Mouse (Mus musculus): ENCODE data around the gene Amph.

Gene Amph

DNA sequence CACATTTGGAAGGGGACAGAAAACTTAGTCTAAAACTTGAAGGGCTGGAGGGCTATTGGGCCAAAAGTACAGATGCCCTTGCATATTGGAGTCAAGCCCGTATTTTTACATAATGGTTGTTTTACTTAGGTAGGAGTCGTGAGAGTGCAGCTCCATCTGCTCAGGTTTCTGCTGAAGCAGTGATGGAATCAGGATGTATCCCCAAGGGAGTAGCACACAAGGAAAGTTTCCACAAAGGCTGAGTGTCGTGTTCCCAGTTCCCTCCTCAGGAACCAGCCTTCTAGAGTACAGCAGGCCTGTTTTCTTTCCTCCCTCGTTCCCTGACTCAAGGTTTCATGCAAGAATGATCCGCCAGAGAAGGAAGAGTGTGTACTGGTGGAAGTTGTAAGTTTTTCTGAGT lies 56.4 kb downstream of the Amph start:
- Histone ChIP-seq H3K4me3 (replicated peaks; ENCODE audit: low read length) (no peak overlapping the region), H3K4me1 (replicated peaks; ENCODE audit: low read depth, low read length) (no peaks in the 10 kb centered on the region), H3K9me3 (ENCODE audit: low read length) (peaks cover 50% of the 10 kb centered on the region), H3K27me3 (ENCODE audit: insufficient read depth, low read length) (no peaks in the 10 kb centered on the region), H3K36me3 (ENCODE audit: insufficient read depth, low read length) (no peaks in the 10 kb centered on the region)
- no peak for TF ChIP-seq CTCF (conservative IDR thresholded peaks at IDR 0.05; ENCODE audit: low read length)
- TF ChIP-seq POU5F1 (IDR thresholded peaks at IDR 0.05; ENCODE audit: borderline replicate concordance, low read length), result no peak

DNA sequence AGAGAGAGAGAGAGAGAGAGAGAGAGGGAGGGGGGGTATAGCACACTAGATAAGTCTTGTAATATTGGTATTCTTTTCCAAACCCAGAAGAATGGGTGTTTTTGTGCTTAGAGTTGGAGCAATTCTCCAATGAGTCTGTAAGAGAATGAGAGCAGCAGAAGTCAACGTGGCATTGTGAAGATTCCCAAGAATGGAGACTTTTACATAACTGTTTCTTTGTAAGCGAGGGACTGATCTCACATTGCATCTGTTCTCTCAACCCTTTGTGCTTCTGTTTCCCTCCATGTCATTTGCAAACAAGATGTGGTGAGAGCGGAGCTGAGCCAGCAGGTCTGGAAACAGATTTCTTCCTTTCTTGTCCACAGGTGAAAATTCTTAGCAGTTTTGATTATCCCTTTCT lies 60.4 kb downstream of the Amph start:
- H3K27me3 ChIP-seq (ENCODE audit: insufficient read depth, low read length), result no peaks in the 10 kb centered on the region
- TF ChIP-seq NANOG (IDR thresholded peaks at IDR 0.05; ENCODE audit: borderline replicate concordance, low read length) (no peak), CTCF (conservative IDR thresholded peaks at IDR 0.05; ENCODE audit: low read length) (no peak), POU5F1 (IDR thresholded peaks at IDR 0.05; ENCODE audit: borderline replicate concordance, low read length) (no peak)
- H3K36me3 ChIP-seq (ENCODE audit: insufficient read depth, low read length), result no peaks in the 10 kb centered on the region
- no peak overlapping the region for H3K4me3 ChIP-seq (replicated peaks; ENCODE audit: low read length)
- H3K9me3 ChIP-seq (ENCODE audit: low read length), result peaks cover 24% of the 10 kb centered on the region
- no peaks in the 10 kb centered on the region for H3K4me1 ChIP-seq (replicated peaks; ENCODE audit: low read depth, low read length)

DNA sequence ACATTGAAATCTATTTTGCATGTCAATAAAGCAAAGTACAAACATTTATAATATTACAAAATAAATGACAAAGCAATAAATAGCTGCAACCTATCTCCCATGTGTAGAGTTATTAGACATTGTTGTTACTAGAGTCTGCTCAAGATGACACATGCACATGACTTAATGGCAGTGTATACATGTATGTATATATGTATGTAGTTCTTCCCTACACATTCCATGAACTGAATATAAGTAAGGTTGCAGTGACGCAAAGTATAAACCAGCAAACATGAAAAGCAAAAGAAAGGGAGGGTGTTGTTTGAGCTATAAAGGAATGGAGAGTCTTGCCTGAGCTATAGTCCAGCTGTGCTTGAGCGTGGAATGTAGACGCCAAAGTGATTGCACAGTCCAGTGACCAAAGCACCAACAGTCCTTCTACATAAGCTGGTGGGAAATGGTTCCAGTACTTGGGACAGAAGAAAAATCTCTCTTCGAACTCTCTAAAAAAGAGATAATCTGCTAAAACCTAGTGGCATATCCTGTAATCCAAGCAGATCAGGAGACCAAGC lies 66.9 kb downstream of the Amph start:
- H3K4me1 ChIP-seq (replicated peaks; ENCODE audit: low read depth, low read length), result no peaks in the 10 kb centered on the region
- peaks cover 4% of the 10 kb centered on the region; the same call in 1 of the 2 replicates for H3K9me3 ChIP-seq (ENCODE audit: low read length)
- no peak overlapping the region for H3K4me3 ChIP-seq (replicated peaks; ENCODE audit: low read length)
- no peaks in the 10 kb centered on the region for H3K36me3 ChIP-seq (ENCODE audit: insufficient read depth, low read length)
- H3K27me3 ChIP-seq (ENCODE audit: insufficient read depth, low read length), result no peaks in the 10 kb centered on the region
- no peak for TF ChIP-seq NANOG (IDR thresholded peaks at IDR 0.05; ENCODE audit: borderline replicate concordance, low read length)
- no peak for TF ChIP-seq POU5F1 (IDR thresholded peaks at IDR 0.05; ENCODE audit: borderline replicate concordance, low read length)
- TF ChIP-seq CTCF (conservative IDR thresholded peaks at IDR 0.05; ENCODE audit: low read length), result no peak

- peaks cover 5% of the 10 kb centered on the region; the same call in 1 of the 2 replicates for H3K9me3 ChIP-seq (ENCODE audit: low read length)
- TF ChIP-seq CTCF (conservative IDR thresholded peaks at IDR 0.05; ENCODE audit: low read length) (no peak), NANOG (IDR thresholded peaks at IDR 0.05; ENCODE audit: borderline replicate concordance, low read length) (no peak), POU5F1 (IDR thresholded peaks at IDR 0.05; ENCODE audit: borderline replicate concordance, low read length) (no peak)
- no peak overlapping the region for H3K4me3 ChIP-seq (replicated peaks; ENCODE audit: low read length)
- H3K4me1 ChIP-seq (replicated peaks; ENCODE audit: low read depth, low read length), result no peaks in the 10 kb centered on the region
- H3K36me3 ChIP-seq (ENCODE audit: insufficient read depth, low read length), result no peaks in the 10 kb centered on the region
- no peaks in the 10 kb centered on the region for H3K27me3 ChIP-seq (ENCODE audit: insufficient read depth, low read length)
Measured at GRCm38 (mm10) chr13:19021529-19021928, 73.5 kb downstream of the Amph start.

DNA sequence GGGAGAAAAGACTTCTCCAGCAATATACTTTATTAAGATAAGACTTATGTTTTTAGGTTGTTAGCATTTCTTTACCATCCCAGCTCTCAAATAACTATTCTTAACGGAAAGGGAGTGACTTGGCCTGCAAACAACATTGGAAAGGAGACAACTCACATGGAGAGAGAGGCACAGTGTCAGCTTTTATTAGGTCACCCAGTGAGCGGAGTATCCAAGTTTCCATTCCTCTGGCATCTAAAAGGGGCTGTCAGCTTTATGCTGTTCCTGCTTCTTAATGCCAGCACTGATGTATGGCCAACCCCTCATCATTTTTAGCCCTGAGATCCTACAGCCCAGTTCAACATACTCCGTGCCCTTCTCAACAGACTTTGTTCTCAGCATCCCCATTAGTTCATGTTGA lies 74.3 kb downstream of the Amph start:
- H3K4me3 ChIP-seq (replicated peaks; ENCODE audit: low read length), result no peak overlapping the region
- no peak for TF ChIP-seq CTCF (conservative IDR thresholded peaks at IDR 0.05; ENCODE audit: low read length)
- TF ChIP-seq POU5F1 (IDR thresholded peaks at IDR 0.05; ENCODE audit: borderline replicate concordance, low read length), result no peak
- no peak for TF ChIP-seq NANOG (IDR thresholded peaks at IDR 0.05; ENCODE audit: borderline replicate concordance, low read length)

DNA sequence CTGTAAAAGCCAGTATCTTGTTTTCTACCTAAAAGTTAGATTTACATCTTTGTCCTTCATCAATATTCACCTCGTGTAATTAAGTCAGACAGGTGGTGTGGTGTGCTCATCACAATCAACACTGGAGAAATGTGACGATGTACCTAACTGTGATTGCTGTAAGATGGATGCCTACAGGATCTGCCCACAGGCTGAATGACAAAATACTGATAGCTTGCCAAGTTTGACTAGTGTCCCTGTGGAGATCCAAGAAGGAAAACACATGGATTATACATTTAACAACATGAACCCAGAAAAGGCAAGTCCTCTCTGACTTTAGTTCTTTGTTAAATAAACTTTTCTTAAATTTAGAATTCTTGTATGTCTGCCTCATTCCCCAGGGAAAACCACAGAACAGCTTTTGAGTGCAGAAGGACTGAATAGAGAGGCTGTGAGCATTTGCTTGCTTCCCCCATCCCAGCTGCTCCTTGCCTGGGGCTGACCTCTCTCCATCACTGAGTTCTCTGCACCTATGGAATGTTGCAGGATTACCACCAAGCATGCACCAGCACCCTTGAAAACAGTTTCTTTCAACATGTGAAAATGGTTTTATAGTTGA lies 77.2 kb downstream of the Amph start:
- H3K36me3 ChIP-seq (ENCODE audit: insufficient read depth, low read length), result no peaks in the 10 kb centered on the region
- no peaks in the 10 kb centered on the region for H3K4me1 ChIP-seq (replicated peaks; ENCODE audit: low read depth, low read length)
- no peaks in the 10 kb centered on the region for H3K27me3 ChIP-seq (ENCODE audit: insufficient read depth, low read length)
- H3K4me3 ChIP-seq (replicated peaks; ENCODE audit: low read length), result no peak overlapping the region
- TF ChIP-seq NANOG (IDR thresholded peaks at IDR 0.05; ENCODE audit: borderline replicate concordance, low read length) (no peak), CTCF (conservative IDR thresholded peaks at IDR 0.05; ENCODE audit: low read length) (no peak), POU5F1 (IDR thresholded peaks at IDR 0.05; ENCODE audit: borderline replicate concordance, low read length) (no peak)
- peaks cover 14% of the 10 kb centered on the region for H3K9me3 ChIP-seq (ENCODE audit: low read length)

More for the DNA sequence above, 74.3 kb downstream of the Amph start:
- no peaks in the 10 kb centered on the region for H3K27me3 ChIP-seq (ENCODE audit: insufficient read depth, low read length)
- no peaks in the 10 kb centered on the region for H3K36me3 ChIP-seq (ENCODE audit: insufficient read depth, low read length)
- H3K4me1 ChIP-seq (replicated peaks; ENCODE audit: low read depth, low read length), result no peaks in the 10 kb centered on the region
- peaks cover 11% of the 10 kb centered on the region for H3K9me3 ChIP-seq (ENCODE audit: low read length)

DNA sequence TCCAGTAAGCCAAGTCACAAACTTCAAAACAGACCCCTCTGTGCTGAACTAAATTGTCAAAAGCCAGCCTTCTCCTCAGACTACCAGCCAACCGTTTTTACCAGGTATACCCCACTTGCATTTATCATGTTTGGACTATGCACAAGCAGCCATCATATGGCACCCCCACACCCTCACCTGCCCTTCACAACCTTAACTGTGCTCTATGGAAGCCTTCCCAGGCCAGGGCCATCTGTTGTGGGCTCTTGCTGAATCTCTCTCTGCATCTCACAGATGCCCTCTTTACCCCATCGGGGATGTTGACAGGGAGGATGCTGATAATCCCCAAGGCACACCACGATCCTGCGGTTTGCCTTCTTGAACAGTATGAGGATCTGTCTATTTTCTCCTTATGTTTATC lies 77.9 kb downstream of the Amph start:
- Histone ChIP-seq H3K36me3 (ENCODE audit: insufficient read depth, low read length) (no peaks in the 10 kb centered on the region), H3K27me3 (ENCODE audit: insufficient read depth, low read length) (no peaks in the 10 kb centered on the region), H3K9me3 (ENCODE audit: low read length) (peaks cover 12% of the 10 kb centered on the region), H3K4me3 (replicated peaks; ENCODE audit: low read length) (no peak overlapping the region), H3K4me1 (replicated peaks; ENCODE audit: low read depth, low read length) (no peaks in the 10 kb centered on the region)
- TF ChIP-seq NANOG (IDR thresholded peaks at IDR 0.05; ENCODE audit: borderline replicate concordance, low read length) (no peak), CTCF (conservative IDR thresholded peaks at IDR 0.05; ENCODE audit: low read length) (no peak), POU5F1 (IDR thresholded peaks at IDR 0.05; ENCODE audit: borderline replicate concordance, low read length) (no peak)

DNA sequence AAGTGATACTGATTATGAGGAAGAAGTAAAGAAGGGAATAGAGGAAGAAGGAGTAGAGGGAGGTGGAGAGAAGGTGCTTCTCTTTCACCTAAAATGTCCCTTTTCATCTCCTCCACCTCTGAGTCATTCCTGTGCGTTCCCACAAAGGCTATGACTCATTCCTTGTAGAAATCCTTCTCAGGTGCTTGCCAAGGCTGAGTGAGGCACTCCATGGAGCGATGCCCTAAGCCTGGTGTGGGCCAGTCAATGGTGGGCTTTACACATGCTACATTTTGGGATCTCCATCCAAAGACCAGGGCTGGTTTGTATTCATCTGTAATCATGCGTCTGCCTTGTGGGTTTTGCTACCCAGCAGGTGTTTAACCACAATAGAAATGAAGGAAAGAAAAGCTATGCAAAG lies 78.9 kb downstream of the Amph start:
- H3K9me3 ChIP-seq (ENCODE audit: low read length), result peaks cover 12% of the 10 kb centered on the region
- no peaks in the 10 kb centered on the region for H3K27me3 ChIP-seq (ENCODE audit: insufficient read depth, low read length)
- H3K4me1 ChIP-seq (replicated peaks; ENCODE audit: low read depth, low read length), result no peaks in the 10 kb centered on the region; the same call in 1 of the 2 replicates
- H3K4me3 ChIP-seq (replicated peaks; ENCODE audit: low read length), result no peak overlapping the region
- H3K36me3 ChIP-seq (ENCODE audit: insufficient read depth, low read length), result no peaks in the 10 kb centered on the region
- TF ChIP-seq NANOG (IDR thresholded peaks at IDR 0.05; ENCODE audit: borderline replicate concordance, low read length) (no peak), CTCF (conservative IDR thresholded peaks at IDR 0.05; ENCODE audit: low read length) (no peak), POU5F1 (IDR thresholded peaks at IDR 0.05; ENCODE audit: borderline replicate concordance, low read length) (no peak)

Data from E14TG2a.4 (cell line).